Mouse (Mus musculus) adrenal gland (tissue): ENCODE results near the gene BC005537.
"Not testable (repeated sequence)": the region's sequence is repeated elsewhere in the genome, so short reads cannot be mapped to it uniquely, and the experiment has no call there.

Experiments
- intact Hi-C: fragments of 180-260 bp; cut with DNase I; formaldehyde crosslinking; loops from one replicate; pipeline ENCODE4 v1.15.1; 2025
- long read RNA-seq, 2 experiments: library from polyadenylated mRNA; unstranded; transcript quantifications; one replicate each; pipeline ENCODE4 v2.0.0; 2020; ENCODE audit warnings: borderline replicate concordance in 1 of 2; ENCODE audit not compliant: insufficient replicate concordance in 1 of 2

BC005537 gene
- long read RNA-seq, experiment 1, full-length matches to known transcripts = 12 of 21 reads
- long read RNA-seq, experiment 1, partial matches to known transcripts = 2 of 21 reads
- long read RNA-seq, experiment 1, other reads (novel, unspliced or antisense) = 7 of 21 reads
- long read RNA-seq, experiment 2, full-length matches to known transcripts = 20 of 31 reads
- long read RNA-seq, experiment 2, partial matches to known transcripts = 3 of 31 reads
- long read RNA-seq, experiment 2, other reads (novel, unspliced or antisense) = 8 of 31 reads

DNA sequence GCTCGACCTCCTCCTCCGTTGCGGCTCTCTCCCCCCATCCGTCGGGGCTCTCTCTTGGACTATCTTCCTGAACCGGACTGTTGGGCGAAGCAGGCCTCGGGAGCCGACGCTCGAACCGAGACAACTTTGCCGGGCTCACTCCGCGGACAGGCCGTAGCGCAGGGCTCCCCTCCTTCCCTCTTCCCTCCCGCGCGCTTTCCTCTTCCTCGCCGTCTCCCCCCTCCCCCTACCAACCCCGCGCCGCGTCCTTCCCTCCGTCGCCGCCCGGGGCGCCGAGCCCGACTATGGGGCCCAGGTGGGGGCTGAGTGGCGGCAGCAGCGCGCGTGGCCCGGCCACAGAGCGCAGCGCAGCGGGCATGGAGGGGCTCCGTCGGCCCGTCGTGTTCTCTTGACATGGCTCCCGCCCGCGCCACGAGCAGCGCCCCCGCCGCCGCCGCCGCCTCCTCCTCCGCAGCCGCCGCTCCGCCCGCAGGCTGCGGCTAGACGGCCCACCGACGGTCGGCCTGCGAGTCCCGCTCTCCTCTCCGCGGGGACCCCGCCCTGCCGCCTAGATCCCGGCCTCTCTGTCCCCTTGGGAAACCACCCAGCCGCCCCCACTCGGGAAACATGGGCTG, at the start of gene BC005537:
Gene BC005537 (plus strand): TSS at position 350 of the 614 bp plus-strand sequence.
- intact Hi-C loops = no loop called here

DNA sequence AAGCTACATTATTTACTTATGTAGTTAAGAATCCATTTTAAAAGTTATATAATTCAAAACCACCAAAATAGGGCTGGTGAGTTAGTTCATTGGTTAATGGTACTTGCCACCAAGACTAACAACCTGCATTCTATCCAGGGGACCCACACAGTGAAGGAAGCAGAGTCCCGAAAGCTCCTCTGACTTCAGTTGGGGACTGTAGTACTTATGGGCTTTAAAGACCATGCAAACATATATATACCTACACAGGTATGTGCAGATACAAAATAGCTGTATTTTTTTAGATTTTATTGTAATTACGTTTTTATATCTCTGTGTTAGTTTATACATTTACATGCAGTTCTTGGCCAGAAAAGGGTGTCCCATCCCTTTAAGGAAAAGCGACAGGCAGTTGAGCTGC, 44.7 kb upstream of the BC005537 start:
- intact Hi-C loops = no loop called here

DNA sequence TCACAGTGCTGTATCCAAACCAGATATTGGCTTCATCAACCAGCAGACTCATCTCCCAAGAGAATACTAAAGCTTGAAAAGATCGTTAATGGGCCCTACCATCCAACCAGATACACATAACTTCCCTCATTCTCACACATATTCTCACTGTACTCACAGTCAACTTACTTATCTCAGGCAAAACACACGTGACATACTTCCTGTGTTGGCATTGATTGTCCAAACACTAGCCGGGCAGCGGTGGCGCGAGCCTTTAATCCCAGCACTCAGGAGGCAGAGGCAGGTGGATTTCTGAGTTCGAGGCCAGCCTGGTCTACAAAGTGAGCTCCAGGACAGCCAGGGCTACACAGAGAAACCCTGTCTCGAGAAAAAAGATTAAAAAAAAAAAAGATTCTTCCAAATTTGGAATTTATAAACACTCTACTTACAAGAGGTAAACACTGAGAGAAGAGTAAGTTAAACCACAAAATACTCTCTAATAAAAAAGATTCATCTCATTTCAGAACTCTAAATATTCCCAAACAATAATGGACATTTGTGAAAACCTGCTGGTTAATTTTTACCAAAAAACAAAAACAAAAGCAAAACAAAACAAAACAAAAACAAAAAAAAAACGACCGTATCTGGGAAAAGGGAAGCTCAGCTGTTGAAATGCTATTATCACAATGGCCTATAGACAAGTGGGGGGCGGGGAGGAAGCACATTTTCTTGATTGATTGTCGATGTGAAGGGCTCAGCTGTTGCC, 43.5 kb upstream of the BC005537 start:
- intact Hi-C loops = no loop called here

DNA sequence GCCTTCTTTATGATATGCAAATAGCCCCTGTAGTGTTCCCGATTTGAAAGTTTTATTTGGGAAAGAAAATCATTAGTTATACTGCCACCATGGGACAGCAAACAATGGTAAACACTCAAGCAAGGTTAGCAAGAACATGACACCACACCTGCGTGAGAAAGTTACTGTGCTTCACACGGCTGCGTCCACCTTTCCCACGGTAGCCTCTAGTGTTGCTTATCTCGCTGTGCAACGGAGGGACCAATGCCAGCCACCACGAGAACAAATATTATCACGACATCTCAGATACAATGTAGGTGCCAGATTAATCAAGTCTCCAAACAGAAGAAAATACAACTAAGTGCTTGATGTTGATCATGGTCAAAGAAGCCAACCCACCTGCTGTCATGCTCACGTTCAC, 42.0 kb upstream of the BC005537 start:
- intact Hi-C loops = no loop called here

DNA sequence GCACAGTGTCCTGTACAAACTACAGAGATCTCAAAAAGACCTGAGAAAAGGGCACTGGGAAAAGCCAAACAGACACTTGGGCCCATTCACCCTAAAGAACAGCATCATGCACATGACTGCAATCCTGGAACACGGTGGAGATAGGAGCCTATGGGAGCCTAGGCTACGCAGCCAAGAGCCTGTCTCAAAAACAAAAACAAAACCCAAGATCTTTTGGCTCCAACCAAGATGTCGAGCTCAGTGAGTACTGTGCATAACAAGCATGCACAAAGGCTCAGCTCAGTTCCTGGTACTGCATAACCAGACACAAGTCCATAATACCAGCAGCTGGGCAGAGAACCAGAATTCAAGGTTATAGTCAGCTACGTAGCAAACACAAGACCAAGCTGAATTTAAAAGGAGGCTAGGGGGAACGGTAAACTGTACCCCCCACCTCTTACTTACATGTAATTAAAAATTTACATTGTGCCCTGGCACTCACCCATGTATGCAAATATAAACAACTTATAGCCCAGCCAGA, 41.0 kb upstream of the BC005537 start:
- intact Hi-C loops = no loop called here

DNA sequence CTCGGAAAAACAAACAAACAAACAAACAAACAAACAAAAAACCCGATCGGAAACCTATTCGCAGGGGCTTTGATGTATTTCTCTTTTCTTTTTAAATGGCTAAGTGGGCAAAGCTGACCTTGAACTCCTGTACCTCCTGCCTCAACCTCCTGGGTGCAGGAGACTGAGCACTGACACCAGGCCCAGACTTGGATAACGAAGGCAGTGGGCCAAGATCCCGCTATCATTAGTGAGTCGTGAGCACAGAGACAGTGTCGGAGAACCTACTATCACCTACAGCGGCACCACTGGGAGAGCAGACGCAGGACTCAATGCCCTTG, 40.4 kb upstream of the BC005537 start:
- intact Hi-C loops = no loop called here

DNA sequence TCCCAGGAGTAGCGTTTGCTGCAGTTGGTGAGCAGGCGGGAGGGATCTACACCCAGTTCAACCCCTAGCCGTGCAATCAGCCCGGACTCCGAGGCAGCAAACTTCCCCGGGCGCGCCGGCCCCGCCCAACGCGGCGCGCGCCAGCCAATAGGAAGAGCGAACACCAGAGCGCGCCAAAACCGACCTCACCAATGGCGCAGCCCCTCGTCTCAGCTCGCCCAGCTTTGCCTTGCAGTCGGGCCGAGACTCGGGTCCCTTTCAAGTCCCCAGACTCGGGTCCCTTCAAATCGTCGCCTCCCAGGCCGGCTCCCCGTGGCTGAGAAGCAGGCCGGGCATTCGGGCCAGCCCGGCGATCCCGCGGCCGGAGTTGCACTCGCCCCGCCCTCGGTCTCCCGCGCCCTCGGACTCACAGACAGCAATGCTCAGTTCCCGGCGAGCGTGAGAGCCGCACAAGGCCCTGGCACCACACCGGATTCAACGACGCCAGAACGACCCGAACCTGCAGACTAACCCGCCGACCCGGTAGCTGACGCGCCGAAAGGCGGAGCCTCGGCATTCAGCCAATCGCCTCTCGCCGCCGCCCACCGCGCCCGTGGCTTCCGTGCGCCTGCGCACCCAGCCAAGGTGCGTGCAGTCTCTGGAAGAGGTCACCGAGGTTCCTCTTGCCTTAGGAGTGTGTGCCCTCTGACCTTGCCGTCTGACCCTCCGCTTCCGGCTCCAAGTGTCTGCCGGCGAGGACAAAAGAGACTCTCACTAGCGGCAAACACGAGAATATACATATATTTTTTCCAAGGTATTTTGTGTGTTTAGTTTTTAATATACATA, 39.8 kb upstream of the BC005537 start, which contains the start of gene Gmnn:
Gene Gmnn (minus strand): TSS at position 521 of the 825 bp plus-strand sequence.
- intact Hi-C loops = no loop called here

DNA sequence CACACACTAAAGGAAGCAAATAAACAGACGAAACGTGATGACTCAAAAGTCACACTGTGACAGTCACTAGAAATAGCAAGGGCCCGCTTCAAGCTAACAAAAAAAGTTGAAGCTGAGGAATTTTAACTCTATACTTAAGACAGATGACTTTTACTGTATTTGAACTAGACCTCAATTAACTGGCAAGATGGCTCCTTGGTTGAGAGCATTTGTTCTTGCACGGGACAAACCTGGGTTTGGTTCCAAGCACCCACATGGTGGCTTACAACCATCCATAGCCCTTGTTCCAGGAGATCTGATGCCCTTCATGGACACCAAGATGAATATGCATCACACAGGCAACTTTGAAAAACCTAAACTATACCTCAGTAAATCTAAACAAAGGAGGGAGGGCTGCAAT, 39.2 kb upstream of the BC005537 start:
- intact Hi-C loops = no loop called here

DNA sequence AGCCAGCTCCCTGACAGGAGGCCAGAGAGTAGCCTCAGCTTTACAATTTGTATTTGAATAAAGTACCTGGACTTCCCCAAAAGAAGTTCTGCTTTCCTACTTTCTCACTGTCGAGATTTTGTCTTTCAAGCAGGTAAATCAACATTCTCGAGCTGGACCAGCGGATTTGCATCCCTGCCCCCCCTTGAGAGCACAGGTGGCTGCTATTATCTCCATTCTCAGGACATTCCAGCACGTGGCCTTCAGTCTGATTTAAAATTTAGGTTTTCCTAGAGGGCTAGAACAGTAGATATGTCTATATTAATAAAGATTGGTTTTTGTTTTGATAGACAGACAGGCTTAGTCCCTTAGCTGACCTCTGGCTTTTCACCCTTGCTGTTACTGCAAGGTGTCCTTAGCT, 33.6 kb upstream of the BC005537 start:
- intact Hi-C loops = not testable (repeated sequence)

DNA sequence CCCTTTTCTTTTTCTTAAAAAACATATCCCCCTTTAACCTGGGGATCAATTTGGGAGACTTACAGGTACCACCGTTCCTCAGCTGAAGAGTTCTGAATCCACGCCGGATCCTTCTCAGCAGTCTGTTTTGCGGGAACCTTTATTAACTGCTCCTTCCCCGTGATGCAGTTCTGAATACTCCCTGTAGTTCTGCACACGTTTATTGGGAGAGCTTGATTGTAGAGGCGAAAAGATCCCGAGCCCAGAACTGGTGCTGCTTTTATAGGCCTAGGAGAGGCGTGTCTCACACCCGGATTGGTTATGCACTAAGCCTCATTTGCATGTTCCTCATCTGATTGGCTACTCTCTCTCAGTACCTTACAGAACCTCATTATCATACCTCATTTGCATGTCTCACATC, 30.0 kb upstream of the BC005537 start:
- intact Hi-C loops = loop anchor here (10.0 kb wide), 1 partner anchor 287 kb away; no protein-coding TSS in a partner anchor

DNA sequence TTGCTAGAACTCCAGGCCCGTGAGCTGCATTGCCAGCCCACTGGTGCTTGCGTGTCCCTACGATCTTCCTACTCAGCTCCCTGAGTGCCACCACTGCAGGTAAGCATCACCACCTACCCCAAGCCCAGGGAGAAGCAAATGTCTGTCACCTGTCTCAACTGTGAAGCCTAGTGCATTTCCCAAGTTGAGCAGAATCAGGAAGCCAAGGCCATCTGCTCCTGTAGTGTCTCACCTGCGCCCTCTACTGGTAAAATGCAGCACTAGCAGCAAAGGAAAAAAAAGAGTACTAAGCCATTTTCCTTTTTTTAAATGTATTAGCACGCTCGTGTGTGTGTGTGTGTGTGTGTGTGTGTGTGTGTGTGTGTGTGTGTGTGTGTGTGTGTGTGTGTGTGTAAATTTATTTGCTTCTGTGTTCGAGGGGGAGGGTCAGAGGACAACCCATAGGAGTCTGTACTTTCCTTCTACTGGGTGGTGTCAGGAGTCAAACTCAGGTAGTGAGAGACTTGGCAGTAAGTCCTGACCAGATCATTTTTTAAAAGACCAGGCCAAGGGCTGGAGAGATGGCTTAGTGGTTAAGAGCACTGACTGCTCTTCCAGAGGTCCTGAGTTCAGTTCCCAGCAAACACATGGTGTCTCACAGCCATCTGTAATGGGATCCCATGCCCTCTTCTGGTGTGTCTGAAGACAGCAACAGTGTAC, 25.2 kb upstream of the BC005537 start:
- intact Hi-C loops = loop anchor here (10.0 kb wide), 1 partner anchor 291 kb away; no protein-coding TSS in a partner anchor

DNA sequence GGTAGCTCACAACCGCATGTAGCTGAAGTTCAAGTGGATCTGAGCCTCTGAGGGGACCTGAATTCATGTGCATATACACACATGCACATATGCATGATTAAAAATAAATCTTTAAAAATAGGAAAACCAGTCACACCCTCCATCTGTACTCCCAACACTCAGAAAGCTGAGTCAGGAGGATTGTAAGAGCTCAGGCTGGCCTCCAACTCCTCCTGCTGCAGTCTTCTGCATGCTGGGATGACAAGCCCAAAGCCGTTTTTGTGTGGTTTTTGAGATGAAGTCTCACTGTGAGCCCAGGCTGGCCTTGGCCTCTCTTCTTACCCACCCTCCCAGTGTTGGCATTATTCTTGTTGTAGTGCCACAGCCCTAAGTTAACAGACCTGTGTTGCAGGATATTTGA, 23.4 kb upstream of the BC005537 start:
- intact Hi-C loops = loop anchor here (10.0 kb wide), 1 partner anchor 293 kb away; no protein-coding TSS in a partner anchor

DNA sequence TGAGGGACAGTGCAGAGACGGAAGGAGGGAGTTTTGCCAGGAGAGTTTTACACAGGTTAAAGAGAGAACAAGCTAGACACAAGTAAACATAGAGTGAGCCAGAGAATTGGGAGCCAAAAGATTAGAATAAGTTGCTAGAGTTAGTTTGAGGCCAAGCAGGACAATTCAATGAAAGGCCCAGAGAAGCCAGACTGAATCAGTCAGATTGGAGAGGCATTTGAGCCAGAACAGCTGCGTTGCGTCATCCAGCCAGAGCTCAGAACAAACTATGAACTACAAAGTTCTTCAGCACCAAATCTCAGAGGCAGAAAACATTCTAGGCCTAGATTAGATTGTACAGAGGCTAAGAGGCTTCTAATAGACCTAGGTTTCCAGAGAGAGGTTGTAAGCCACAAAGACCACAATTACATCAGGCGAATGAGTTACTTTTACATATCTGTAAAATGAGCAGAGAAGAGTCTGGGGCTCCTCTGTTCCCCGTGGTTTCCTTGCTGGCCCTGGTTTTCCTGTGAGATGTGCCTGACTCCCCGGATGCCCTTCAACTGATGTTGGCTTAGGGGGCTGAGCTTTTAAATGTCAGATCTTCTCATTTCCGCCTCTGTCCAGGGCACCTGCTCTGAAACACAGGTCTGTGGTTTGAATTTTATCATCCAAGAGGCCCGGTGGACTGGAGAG, 22.6 kb upstream of the BC005537 start:
- intact Hi-C loops = loop anchor here (10.0 kb wide), 1 partner anchor 294 kb away; no protein-coding TSS in a partner anchor

DNA sequence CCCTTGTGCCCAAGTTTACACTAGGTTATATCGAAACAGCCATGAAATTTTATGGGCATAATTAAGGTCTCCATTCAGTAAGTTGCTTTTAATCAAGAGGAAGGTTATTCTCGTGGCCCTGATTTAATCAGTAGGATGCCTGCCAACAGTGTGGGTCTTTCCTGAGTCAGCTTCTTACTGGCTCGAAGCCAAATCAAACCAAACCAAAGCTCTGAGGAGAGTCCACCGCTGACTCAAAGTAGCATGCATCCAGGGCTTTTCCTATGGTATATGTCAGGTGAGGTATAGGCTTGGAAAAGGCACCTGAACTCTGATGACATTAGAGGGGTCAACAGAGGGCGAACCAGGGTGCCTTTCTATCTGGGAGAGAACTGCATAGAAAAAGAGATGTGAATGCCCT, 19.5 kb upstream of the BC005537 start:
- intact Hi-C loops = no loop called here

DNA sequence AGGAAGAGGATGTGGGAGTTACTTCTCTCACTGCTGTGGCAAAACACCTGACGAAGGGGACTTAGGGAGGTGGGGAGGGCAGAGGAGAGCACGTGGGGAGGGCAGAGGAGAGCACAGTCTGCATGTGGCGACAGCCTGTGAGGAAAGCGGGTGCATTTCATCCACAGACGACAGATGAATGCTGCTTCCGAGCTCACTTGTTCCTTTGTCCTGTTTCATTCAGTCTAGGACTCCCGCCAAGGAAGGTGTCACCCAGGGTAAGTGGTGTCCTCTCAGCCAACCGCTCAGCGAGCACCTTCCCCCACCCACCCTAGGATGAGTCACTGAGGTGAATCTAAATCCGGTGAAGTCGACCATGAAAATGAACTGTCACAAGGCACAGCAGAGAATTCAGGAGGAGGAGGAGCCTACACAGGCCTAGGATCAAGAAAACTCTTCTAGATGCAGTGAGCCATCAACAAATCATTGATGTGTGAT, 15.4 kb upstream of the BC005537 start:
- intact Hi-C loops = no loop called here

DNA sequence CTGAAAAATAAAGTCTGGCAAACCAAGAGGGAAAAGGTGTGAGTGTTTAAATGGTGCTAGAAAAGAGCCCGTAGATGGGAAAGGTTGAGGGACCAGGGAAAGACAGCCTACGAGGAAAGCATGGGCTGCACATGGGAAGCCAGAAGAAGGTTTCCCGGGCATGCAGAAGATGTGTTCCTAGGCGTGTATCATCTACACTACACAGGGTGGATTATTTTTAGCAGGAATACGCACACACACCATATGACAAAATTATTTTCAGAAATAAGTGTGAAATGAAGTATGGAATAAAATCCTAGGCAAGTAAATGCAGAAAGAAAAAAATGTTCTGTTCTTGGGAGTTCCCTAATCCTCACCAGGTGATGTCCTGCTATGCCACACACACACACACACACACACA, 14.0 kb upstream of the BC005537 start:
- intact Hi-C loops = no loop called here

DNA sequence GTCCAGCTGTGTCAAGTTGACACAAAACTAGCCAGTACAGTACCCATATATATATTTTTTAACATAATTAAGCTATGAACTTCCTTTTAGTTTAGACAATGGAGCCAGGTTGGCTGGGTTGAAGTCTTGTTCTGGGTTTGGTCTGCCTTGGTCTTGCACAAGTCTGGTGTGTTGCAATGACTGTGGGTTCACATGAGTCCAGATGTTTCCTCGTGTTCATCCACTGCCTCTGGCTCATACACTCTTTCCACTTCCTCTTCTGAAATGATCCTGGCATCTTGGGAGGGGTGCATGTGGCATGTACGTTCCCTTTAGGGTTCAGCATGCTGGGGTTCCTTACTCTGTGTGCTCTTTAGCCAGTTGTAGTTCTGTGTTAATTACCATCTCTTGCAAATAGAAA, 10.1 kb upstream of the BC005537 start:
- intact Hi-C loops = no loop called here

DNA sequence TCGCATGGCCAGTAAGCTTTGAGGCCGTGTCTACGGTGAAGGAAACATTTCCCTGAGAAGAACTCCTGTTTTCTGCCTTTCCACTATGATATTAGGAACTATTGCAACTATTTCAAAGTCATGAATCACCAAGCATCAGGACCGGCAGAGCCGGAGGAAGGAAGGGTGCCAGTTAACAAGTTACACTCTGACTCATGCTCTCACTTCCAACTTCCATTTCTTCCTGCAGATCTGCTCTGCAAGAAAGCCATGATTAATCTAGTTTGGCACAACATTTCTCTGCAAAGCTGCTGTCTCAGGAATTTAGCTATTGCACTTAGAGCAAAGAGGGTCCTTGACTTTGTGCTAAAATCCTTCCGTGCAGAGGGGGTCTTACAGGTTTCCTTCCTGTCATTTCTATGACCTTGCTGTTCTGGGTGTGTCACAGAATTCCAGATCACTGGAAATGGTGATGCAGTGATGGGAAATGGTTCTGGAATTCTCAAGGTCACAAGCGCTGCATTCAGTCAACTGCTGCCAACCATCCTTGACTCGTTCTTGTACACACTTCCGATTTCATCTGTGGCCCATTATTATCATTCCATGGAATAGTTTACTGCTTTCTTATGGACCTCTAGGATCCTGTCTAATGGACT, 8.9 kb upstream of the BC005537 start:
- intact Hi-C loops = no loop called here

DNA sequence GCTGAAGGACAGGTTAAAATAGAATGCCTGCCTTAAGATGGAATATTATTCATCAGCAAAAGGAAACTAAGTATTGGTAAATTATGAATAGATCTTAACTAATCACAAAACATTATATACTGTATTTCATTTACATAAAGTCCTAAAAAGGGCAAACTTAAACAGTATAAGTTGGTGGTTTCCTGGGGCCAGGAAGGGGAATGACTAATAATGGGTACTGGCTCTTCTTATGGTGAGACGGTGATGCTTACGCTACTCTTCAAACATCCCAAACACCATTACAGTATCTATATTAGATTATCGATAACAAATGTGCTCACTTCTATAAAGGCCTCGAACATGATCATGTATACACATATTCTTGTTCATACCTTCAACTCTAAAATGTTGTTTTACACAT, 2.8 kb upstream of the BC005537 start:
- intact Hi-C loops = no loop called here
